Mouse (Mus musculus): ENCODE data around the gene Tnrc6b. TPM values are rescaled to one million over a fixed set of nuclear protein-coding genes. Genes with fewer than 3 reads are reported as not detected.
"Not testable (repeated sequence)": the region's sequence is repeated elsewhere in the genome, so short reads cannot be mapped to it uniquely, and the experiment has no call there.

Gene Tnrc6b
- total RNA-seq, 2 experiments from 2014 or later: 86.8 to 117 TPM

DNA sequence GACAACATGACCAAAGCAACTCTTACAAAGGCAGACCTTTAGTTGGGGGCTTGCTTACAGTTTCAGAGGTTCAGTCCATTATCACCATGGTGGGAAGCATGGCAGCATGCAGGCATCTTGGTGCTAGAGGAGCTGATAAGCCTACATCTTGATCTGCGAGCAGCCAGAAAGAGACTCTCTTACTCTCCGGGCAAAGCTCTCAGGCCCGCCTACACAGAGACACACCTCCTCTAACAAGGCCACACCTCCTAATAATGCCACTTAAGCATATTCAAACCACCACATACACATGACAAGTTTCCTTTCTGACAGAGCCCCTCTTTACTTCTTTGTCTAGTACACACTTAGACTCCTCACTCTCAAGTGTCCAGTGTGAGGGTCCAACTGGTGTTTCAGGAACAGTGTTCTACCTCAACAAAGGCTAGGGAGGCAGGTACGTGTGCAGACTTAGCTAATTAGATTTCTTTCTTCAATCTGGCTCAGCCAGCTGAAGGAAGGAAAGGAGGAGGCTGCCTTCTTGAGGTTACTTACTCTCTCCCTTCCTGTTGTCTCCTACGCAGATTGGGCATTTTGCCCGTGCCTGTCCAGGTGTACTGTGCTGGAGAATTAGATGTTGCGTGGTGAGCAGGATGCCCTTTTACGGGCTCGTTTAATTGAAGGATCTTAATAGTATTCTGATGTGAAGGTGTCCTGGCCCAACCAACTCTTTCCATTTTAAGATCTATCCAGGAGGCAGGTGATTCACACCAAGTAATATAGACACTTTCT, 128.7 kb downstream of the Tnrc6b start:
- DNase-seq (ENCODE audit: extremely low spot score in 1 of 2, low spot score in 1 of 2): no peak

DNA sequence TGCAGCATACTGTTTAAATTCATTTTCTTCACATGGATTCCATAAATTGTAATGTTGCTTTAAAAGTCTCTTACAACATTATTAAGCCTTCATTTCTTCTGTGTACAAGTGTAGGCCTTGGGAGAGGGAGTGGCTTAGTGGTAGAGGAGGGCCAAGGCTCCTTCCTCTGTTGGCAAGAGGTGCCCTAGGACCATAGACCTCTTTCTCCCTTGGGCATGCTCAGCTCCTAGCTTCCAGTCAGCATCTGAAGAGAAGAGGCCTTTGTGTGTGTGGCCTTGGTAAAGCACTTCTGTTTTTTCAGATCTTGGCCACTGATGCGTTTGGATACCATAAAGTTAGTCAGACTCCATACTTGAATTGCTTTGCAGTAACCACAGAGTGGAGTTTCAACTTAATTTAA, 133.1 kb downstream of the Tnrc6b start:
- no peak for DNase-seq (ENCODE audit: extremely low spot score in 1 of 2, low spot score in 1 of 2)

DNA sequence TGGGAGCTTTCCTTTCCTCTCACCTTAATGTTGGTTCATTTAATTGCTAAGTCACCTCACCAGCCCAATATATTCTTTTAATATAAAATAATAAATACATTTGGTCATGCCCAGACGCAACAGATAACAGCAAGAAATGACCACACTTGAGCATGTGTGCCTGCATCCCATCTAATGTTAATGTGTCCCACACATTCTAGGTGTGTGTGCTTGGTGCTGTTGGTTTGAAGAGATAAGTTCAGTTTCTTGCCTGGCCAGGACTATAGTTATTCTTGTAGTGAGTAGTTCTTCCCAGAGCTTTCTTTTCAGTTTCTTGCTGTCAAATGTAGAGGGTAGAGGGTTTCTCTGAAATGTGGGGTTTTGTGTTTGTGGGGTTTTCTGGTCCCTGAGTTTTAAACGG, 133.8 kb downstream of the Tnrc6b start:
- no peak for DNase-seq (ENCODE audit: extremely low spot score in 1 of 2, low spot score in 1 of 2)

DNA sequence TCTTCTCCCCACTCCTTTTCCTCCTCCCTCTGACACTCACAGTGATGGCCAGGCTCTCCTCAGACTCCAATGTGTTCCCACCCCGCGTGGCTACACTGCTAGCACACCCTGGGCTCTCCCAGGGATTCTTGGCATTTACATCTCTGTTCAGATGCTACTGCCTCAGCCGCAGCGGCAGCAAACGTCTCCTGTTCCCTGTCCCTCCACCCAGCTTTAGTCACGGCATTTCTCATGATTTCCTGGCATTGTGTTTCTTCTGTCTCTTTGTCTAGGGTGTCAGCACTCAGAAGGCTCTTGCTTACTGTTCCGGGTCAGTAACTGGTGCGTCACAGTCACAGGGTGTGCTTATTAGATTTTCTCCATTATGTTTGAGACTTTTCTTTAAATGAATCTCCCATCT, 138.9 kb downstream of the Tnrc6b start:
- DNase-seq (ENCODE audit: extremely low spot score in 1 of 2, low spot score in 1 of 2): no peak

DNA sequence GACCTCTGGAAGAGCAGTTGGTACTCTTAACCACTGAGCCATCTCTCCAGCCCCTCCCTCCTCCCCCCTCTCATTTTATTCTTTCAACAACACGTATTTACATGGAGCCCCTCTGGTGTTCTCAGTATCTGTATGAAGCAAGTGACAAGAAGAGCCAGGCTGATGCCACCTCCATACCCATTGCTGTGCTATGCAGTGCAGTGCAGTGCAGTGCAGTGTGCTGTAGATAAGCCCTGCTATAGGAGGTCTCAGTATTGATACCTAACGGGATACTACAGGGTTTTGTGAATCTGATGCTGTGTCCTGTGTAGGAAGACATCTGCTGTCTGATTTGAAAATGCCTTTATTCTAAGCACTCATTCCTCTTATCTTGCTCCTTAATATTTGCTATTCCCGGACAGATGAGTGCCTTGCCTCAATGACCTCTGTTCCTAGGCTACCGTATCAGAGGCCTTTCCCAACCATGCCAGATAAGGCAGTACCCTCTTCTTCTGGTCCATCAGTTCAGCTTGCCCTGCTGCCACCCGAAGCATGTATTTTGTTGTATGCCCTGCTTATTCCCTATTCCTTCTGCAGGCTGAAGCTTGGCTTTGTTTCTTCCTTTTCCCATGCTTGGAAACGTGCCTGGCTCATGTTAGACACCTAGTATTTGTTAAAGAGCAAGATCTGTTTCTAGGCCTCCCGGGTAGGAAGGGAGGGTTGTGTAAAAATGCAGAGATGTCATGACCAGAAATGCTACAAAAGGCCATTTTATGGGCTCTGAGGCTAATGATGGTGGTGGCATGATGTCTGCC, 139.8 kb downstream of the Tnrc6b start:
- no peak for DNase-seq (ENCODE audit: extremely low spot score in 1 of 2, low spot score in 1 of 2)

DNA sequence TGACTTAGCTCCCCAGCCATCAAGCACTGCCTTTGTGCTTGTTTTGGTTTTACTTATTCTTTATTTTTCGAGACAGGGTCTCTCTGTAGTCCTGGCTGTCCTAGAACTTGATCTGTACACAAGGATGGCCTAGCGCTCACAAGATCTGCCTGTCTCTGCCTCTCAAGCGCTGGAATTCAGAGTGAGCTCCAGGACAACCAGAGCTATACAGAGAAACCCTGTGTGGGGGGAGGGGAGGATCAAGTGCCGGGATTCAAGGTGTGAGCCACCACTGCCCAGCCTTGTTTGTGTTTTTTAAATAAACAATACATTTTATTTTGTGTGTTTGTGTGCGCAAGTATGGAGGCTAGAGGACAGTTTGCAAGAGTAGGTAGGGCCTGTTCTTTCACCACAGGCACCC, 141.0 kb downstream of the Tnrc6b start:
- DNase-seq (ENCODE audit: extremely low spot score in 1 of 2, low spot score in 1 of 2): no peak

DNA sequence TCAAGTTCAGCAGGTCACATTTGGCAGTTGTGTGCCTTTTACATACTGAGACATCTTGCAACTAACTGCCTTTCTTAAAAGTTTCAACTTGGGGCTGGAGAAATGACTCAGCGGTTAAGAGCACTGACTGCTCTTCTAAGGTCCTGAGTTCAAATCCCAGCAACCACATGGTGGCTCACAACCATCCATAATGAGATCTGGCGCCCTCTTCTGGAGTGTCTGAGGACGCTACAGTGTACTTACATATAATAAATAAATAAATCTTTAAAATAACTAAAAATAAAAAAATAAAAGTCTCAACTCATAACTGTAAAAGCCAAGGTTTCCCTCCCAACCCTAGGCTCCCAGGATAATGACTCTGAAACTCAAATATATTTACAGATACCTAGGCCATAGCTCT, 141.4 kb downstream of the Tnrc6b start:
- not testable (repeated sequence) for DNase-seq (ENCODE audit: extremely low spot score in 1 of 2, low spot score in 1 of 2)

DNA sequence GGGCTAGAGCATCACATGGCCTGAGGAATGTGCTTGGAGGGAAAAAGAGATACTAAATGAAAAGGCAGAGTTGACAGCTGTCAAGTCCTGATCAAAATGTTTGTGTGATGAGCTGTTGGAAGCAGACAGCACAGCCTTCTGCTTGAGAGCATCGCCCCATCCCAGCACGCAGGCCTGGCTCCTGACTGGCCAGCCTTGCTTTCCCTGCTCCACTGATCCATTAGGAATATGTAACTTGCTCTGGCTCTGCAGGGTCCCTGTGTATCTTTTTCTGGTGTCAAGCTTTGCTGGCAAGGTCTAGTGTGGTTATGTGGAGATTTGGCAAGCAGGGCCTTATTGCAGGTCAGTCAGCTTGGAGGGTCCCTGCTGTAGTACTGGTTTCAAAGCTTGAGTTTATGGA, 148.3 kb downstream of the Tnrc6b start:
- DNase-seq (ENCODE audit: extremely low spot score in 1 of 2, low spot score in 1 of 2): no peak

DNA sequence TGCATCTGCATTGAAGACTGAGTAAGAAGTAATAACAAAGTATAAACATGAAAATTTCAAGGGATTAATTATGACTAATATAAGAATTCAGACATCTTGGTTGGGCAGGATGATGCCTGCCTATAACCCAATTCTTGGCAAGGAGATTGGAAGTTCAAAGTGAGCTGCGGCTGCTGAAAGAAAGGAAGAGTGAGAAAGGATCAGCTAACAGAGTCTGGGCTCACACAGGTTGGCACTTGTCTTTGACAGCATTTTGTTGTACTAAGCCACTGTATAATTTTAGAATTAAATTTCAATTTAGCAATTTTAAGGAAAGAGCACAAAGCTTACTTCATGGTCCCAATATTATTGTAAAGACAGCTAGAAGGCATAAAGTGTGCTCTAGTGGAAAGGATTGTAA, 150.2 kb downstream of the Tnrc6b start:
- DNase-seq (ENCODE audit: extremely low spot score in 1 of 2, low spot score in 1 of 2): no peak

DNA sequence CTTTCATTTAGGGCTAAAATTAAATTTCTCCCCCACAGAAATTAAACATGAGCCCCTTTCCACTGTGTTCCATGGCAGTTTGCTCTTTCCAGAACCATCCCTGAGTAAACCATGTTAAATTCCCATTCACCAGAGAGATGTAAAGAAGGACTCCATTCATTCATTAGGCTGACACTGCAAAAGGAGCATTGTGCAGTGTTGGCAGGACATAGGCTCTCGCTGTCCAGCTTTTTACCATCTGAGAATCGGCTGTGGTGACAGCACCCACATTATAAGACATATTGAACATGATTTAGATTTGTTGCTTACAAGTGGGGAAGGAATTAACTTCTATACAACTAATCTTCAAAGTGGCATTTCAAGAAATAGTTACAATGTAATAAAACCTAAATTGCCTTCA, 150.9 kb downstream of the Tnrc6b start:
- no peak for DNase-seq (ENCODE audit: extremely low spot score in 1 of 2, low spot score in 1 of 2)

DNA sequence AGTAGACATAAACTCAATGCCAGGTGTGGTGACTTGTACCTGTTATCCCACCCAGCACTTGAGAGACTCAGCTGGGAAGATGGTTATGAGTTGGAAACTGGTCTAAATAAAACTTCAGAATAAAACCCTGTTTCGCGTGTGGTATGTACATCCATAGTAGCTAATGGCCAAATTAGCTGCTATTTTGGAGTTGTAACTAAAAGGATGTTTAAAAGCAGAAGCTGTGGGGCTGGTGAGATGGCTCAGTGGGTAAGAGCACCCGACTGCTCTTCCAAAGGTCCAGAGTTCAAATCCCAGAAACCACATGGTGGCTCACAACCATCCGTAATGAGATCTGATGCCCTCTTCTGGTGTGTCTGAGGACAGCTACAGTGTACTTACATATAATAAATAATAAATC, 157.5 kb downstream of the Tnrc6b start:
- DNase-seq (ENCODE audit: extremely low spot score in 1 of 2, low spot score in 1 of 2): not testable (repeated sequence)

DNA sequence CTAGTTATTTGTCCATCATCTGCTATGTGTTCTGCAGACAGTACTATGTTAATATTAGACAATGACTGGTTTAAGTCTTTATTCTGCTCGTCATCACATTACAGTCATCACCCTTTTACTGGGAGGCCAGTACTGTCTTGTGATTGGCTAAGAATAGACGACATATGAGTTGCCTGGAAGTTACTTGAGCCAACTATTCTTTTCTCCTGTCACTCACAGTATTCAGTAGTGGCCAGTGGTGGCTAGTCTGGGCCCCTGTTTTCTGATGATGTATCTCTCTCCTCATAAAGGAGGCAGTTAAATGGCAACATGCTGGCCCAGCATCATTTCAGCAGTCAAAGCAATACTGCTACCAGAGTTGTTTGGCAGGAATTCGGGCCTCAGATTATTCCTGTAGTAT, 163.6 kb downstream of the Tnrc6b start:
- DNase-seq (ENCODE audit: extremely low spot score in 1 of 2, low spot score in 1 of 2): no peak

DNA sequence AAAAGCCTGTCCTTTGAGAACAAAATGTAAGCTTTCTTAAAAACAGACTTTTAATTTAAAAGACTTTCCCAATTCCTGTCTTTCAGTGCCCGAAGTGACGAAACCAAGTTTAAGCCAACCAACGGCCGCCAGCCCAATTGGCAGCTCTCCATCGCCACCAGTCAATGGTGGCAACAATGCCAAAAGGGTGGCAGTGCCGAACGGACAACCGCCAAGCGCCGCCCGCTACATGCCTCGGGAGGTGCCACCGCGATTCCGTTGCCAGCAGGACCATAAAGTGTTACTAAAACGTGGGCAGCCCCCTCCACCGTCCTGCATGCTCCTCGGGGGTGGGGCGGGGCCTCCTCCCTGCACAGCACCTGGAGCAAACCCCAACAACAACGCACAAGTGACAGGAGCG, 165.1 kb downstream of the Tnrc6b start:
- peak in 1 of 2 experiments; percentile 54 for DNase-seq (ENCODE audit: extremely low spot score in 1 of 2, low spot score in 1 of 2)

DNA sequence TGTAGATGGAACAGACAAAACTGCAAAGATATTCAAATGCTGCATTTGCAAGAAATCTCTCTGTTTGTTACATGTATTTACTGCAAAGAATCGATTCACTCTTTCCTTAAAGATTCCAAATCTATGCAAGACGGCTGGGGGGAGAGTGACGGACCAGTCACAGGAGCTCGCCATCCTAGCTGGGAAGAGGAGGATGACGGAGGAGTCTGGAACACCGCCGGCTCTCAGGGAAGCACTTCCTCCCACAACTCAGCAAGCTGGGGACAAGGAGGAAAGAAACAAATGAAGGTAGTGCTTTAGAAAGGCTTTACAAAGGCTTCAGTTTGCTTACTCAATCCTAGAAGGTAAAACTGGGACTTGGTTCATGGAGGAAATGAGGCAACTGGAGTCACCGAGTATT, 173.0 kb downstream of the Tnrc6b start:
- no peak for DNase-seq (ENCODE audit: extremely low spot score in 1 of 2, low spot score in 1 of 2)

DNA sequence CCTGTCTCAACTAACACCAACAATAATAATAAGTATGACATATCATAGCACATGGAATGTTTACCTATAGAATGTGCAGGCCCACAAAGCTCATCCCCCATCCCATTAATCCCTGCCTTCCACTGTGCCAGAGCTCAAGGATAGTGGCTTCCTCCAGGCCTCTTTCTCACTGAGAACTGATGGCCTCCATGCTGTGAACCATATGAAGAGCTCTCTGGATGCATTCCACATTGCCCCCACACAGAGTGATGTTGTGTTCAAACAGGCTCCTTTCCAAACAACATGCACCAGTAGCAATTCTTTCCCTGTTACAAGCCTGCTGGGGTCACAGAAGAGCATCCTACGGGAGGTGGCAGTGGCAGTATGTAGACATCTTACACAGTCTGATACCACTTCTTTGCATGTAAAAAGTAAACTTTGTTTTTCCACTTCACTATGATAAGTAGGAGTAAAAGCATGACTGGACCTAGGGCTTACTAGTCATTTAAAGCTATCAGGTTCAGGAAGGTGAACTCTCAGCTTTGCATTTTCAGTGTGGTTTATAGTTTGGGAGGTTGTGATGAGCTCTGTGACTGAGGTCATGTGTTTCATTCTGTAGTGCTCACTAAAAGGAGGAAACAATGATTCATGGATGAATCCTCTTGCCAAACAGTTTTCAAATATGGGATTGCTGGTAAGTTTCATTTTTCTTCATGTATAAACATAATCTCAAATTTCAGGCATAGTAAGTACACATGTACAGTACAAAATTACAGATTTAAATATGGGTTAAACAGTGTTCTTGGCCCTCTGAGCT, 175.4 kb downstream of the Tnrc6b start:
- no peak for DNase-seq (ENCODE audit: extremely low spot score in 1 of 2, low spot score in 1 of 2)

DNA sequence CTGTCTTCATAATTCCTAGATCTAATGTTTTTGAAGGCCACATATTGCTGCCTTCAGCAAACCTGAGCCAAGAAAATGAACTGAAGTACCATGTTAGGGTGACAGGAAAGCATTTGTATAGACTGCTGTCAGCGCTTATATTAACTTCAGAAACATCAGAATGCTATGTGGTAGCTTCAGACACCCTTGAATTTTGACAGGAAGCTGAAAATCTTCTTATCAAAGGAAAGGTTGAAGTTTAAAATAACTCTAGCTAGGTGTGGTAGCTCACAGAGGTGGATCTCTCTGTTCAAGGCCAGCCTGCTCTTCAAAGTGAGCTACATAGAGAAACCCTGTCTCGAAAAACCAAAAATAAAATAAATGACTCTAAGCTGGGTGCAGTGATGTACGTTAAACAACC, 181.2 kb downstream of the Tnrc6b start:
- DNase-seq (ENCODE audit: extremely low spot score in 1 of 2, low spot score in 1 of 2): no peak

DNA sequence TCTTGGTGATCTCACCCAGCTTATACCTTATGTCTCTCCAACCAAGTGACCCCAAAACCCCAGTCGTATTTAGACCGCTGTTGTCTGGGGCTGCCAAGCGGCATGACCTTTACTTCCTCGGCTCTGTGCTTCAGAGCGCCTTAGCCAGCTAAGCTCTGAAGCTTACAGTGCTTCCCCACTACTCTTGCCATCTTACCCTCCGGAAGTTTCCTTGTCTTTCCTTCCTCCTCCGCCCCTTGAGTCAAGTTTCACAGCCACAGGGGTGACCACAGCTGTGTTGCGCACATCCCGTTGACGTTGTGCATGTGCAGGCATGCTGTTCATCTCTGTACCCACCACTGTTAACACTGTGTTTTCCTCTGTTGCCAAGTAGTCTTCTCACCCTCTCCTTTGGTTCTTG, 185.6 kb downstream of the Tnrc6b start:
- DNase-seq (ENCODE audit: extremely low spot score in 1 of 2, low spot score in 1 of 2): no peak

DNA sequence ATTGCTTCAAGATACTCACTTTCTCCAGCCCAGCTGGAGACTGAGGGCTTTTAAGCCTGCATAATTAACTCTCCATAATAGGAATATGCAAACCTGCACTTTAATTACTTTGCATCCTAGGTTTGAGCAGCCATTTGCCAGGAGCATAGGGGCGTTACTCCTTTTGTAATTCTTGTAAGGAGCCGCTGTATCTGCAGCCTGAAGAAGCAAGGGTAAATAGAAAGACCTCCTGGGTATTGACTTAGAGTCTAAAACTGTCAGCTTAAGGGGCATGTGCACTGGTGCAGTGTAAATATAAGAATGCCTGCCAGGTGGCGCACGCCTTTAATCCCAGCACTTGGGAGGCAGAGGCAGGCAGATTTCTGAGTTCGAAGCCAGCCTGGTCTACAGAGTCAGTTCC, 186.8 kb downstream of the Tnrc6b start:
- DNase-seq (ENCODE audit: extremely low spot score in 1 of 2, low spot score in 1 of 2): no peak

DNA sequence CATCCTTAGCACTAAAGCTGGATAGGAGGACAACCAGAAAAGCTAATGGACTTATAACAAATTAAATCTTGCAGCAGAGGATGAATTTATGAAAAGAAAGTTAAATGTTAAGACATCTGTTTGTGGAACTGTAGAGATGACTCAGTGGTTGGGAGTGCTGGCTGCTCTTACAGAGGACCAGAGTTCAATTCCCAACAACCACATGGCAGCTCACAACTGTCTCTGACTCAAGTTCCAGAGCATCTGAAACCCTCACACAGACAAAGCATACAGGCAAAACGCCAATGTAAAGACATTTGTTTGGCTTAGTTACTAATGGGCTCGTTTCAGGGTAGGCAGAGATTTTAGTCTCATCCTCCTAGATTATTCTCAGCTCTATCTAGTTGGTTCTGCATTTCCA, 188.7 kb downstream of the Tnrc6b start:
- DNase-seq (ENCODE audit: extremely low spot score in 1 of 2, low spot score in 1 of 2): no peak

DNA sequence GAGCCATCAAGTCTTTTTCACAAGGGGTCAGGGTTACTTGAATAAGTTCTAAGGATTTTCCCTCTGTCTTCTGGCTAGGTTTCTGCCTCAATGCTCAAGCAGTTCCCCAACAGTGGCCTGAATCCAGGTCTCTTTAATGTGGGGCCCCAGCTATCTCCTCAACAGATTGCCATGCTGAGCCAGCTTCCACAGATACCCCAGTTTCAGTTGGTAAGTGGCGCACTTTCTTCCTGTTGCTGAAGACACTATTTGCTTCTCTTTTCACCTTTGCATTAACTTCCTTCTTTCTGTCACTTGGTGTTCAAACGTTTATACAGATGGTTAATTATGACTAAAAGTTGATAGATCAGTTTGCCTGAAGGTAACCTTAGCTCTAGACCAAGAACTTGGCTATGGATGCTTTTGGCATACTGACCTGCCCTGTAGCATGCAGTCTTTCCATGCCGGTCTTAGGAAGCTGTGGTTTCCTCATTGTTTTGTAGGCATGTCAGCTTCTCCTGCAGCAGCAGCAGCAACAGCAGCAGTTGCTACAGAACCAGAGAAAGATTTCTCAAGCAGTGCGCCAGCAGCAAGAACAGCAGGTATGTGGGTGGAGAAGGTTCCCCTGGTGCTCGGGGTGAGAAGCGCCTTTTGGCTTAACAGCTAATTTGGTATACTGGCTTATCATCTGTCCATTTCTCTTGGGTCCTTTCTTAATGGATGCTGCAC, 190.8 kb downstream of the Tnrc6b start:
- DNase-seq (ENCODE audit: extremely low spot score in 1 of 2, low spot score in 1 of 2): no peak

DNA sequence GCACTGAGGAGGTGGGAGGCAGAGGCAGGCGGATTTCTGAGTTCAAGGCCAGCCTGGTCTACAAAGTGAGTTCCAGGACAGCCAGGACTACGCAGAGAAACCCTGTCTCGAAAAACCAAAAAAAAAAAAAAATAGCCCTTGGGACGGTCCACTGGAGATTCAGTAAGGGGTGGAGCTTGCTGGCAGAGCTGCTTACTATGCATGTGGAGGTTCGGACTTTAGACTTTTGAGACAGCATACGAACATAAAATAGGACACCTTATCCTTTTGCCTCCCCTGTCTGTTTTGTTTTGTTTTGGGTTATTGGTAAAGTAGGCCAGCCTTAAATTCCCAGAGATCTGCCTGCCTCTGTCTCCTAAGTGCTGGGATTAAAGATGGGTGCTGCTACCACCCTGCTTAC, 193.7 kb downstream of the Tnrc6b start:
- DNase-seq (ENCODE audit: extremely low spot score in 1 of 2, low spot score in 1 of 2): not testable (repeated sequence)
